Mouse (Mus musculus): ENCODE results near the gene Syt15.

Syt15 gene

DNA sequence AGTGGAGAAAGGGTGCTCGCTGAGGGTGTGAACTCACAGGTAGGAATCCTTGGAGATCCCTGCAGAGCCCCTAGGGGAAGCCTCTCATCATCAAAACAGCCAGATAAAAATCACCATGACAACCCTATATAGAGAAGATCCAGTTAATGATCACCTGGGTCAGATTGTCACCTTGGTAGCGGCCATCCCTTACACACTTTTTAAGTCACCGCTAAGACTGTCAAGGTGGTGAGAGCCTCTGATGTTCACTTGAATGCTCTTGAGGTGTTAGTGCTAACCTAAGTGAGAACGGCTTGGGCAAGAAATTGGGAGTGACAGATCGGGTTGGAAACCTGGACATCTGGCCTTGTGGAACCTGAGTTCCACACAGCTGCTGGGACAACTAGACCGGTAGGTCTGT lies at the start of gene Syt15:
Gene Syt15, plus strand, starts transcription at position 301 of the 400 bp plus-strand sequence.
- no peak for DNase-seq (ENCODE audit: low spot score in 2 of 2)

DNA sequence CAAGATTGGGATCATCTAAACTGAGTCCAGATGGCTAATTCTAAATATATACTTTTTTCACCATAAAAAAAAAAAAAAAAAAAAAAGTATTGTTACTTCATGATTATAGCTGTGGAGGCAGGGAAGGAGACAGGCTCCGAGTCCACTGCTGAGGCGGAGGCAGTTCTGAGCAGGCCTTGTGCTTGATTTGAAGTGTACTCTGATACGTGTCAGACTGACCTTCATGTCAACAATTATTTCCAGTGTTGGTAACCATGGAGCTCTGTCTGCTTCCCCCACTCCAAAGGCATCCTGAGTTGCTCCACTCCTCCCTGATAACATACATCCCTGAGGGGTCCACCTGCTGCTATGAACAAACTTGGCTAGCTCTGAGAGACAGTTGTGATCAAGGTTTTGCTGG lies 48.3 kb upstream of the Syt15 start:
- DNase-seq (ENCODE audit: low spot score in 2 of 2): no peak

DNA sequence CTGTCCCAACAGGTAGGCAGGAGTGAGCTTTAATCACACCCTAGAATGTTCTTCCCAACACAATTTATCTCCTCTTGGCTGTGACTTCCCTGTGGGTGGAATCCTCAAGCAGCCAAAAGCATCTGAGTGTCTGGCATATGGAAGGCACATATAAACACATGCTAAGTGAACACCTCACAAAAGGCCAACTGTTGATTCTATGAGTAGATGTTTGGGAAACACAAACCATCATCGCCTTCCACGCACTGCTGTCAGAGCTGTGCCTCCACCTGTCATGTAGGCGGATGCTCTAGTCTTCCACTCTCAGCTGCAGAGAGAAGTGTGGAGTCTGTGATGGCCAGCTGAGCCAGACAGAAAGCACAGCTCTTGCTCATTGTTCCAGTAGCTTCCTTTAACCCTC lies 40.0 kb upstream of the Syt15 start:
- DNase-seq (ENCODE audit: low spot score in 2 of 2): peak; percentile 78 to 84

DNA sequence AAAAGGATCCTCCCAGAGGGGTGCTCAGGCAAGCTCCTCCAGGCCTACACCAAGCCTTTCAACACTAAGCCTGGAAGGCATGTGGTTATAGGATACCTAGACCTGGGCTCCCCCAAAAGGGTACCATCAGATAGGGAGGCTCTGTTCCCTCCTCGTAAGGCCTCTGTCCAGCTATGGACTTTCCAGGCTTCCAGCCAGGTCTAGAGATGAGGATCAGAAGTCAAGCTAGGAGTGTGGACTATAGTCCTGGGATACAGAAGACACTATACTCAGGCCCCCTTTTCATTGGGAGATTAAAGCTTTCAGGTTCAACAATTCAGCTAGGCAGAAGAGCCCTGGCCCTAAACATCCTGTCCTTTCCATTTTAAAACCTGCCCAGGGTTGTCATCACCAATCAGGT lies 36.3 kb upstream of the Syt15 start:
- DNase-seq (ENCODE audit: low spot score in 2 of 2): no peak

DNA sequence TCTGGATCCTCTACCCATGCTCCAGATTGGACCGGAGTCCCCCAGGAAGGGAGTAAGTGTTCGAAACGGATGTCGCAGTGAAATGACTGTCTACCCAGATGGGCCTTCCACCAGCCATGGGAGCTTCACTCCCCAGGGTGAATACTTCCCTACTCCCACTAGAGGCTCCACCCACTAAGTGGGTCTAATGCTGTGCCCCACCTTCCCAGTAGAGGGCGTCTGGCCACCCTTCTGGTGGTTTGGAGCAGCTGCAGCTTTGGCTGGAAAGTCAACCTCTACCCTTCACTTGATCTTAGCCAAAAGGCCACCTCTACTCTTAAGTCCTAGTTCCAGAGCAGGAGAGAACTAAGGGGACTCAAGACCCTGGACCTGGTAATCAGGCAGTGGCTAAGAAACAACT lies 30.8 kb upstream of the Syt15 start:
- no peak for DNase-seq (ENCODE audit: low spot score in 2 of 2)

DNA sequence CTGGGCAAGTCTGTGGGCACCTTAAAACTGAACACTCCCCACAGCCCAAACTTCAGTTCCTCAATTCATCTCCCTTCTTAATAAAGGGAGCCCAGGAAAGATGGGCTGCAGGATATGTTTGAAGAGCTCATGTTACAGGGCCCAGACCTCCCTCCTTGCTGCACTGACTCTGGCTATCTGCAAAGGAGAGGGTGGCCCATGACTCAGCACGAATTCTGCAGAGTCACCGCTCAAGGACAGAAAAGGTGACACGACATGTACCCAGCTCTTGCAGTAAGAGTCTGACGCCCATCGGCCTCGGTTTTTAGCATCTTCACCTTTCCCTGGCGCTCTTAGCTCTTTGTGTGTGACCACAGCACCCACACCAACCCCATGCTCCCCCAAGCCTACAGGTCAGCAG lies 29.0 kb upstream of the Syt15 start:
- DNase-seq (ENCODE audit: low spot score in 2 of 2): no peak

DNA sequence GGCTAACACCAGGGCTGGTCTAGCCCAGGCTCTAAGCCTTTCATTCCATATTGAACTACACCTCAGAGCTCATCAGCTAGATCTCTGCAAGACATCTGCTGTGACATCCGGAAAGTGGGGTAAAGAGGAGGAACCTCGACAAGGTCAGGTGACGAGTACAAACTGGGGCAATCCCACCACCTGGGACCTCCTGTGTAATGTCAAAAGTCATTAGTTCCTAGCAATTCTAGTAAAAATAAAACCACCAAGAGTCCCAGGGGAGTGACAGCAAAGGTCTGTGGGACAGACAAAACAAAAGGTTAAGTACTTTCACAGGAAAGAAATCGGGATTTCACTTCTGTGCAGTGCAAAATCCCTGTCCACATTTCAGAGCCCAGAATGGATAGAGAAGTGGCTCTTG lies 25.5 kb upstream of the Syt15 start:
- DNase-seq (ENCODE audit: low spot score in 2 of 2): no peak

DNA sequence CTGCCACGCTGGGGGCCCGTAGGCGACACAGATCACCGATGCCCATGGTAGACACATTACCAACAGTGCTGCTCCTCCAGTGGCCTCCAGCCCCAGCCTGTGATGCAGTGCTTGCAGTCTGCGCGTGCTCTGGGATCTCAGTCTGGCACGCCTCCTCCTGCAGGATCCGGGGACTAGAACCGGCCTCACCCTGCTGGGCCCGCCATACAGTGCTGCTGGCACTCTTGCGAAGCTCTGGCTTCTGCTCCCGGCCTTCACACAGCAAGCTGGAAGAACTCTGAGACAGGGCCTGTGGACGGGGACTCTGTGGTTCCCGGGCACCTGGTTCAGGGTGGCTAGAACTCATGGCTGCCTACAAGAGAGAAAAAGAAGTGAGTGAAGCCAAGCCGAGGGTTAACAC lies 23.9 kb upstream of the Syt15 start:
- no peak for DNase-seq (ENCODE audit: low spot score in 2 of 2)

DNA sequence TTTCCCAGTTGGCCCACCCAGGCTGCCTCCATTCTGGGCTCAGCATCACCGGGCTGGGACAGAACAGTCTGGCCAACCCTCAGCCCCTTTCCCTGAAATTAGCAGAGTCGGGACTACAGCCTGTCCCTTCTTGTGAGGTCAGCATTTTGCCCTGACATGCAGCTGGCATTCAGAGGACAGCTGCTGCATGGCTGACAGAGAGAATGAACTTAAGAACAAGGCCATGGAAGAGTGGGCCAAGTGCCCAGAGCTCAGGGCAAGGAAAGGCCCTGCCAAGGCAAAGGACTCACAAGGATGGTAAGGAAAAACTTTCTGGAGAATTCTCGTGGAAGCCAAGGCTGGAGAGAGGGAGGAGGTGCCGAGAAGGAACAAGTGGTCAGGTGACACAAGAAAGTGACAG lies 22.7 kb upstream of the Syt15 start:
- DNase-seq (ENCODE audit: low spot score in 2 of 2): no peak

DNA sequence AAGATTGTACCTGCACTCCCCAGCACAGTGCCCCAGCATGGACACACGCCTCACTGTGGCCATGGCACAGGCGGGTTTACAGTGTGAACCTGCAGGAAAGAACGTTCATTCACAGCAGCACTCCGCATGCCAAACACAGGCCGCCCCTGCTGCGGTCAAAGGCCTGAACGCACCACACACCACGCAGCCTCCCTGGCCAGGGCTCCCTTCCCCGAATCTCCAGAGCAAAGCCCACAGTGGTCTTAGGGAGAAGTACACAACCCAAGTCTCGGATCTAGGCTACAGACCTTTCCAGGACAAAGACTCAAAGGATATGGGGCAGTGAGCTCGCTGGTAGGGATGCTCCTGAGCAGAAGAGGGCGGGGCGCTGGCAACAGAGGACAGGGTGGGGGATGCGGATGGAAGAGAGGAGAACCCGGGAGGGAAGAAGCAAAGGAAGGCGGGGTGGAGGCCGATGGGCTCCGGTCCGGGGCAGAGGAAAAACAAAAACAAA lies 18.6 kb upstream of the Syt15 start:
- no peak for DNase-seq (ENCODE audit: low spot score in 2 of 2)

DNA sequence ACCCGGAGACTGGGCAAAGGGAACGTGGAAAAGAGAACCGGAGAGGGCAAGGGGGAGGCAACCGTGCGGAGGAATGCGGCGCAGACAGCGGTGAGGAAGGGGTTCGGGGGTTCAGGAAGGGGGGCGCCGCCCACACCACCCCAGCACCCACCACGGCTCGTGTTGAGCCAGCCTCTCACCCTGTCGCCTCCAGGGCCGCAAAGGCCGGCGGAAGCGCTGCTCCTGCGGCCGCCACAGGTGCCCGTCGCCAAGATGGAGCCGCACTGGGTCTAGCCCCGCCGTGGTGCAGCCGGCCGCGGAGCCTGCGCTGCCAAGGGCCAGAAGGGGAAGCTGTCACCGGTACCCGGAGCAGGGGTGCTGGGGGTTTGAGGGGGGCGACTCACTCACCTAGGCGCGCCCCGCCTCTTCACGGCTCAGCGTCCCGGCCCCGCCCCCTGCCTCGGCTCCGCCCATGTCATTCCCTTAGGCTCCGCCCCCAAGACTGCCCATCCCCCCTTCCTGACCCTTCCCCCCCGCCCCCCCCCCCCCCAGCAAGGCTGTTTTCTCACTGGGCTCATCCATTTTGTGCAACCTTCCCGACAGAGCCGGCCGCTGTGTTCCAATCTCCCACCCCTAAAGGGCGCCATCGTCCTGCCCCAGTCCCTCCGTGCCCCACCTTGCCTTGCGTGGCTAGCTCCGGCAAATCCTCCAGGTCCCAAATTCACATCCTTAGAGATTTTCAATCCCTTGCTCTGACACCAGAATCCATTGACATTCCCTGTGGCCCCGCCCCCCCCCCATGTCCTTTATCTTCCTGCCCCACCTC lies 18.0 kb upstream of the Syt15 start, which contains the start of gene Gprin2:
Gene Gprin2, minus strand, starts transcription at position 423 of the 805 bp plus-strand sequence.
- DNase-seq (ENCODE audit: low spot score in 2 of 2): no peak

DNA sequence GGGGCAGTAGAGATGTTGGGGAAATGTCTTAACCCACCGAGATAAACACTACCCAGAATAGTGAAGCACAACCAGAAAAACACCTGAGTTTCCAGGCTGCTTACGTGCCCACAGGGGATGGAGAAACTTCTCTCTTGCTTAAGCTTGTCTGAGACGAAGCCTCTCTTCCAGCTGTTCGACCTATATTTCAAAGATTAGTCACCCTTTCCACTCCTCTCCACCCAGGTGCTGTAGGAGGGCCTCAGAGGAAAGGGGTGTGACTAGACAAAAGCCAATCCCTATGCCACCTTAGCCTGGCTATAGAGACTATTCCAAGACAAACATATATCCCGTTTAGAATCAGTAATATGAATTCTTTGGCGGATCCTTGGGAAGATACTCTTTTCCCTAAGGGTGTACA lies 11.4 kb upstream of the Syt15 start:
- DNase-seq (ENCODE audit: low spot score in 2 of 2): no peak

DNA sequence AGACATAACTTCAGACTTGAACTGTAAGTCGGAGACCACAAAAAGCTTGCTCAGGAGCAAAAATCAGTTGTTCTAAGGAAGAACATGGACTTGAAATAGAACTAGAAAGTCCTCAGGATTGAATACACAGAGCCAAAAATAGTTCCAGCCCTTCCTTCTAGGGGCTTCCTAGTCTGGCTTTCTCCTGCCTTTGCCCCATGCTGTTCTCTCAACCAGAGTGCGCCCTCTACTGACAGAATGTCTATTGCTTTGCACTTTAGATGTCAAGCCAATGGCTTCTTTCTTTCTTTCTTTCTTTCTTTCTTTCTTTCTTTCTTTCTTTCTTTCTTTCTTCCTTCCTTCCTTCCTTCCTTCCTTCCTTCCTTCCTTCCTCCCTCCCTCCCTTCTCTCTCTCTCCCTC lies 10.7 kb upstream of the Syt15 start:
- DNase-seq (ENCODE audit: low spot score in 2 of 2): no peak

DNA sequence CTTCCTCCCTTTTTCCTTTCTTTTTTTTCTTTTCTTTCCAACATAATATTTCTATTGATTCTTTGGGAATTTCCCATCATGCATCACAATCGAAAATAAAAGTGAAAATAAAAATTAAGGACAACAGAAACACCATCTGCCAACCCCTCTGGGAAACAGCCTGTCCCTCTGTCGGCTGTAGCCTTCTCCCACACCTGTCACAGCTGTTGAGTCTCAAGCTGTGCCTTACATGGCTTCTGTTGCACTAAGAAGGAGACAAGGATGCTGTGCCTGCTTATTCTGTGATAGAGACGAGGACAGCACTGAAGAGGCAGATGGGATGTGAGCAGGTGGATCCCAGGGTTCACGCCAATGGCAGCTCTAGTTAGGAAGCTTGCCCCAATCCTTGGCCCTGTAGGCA lies 10.3 kb upstream of the Syt15 start:
- no peak for DNase-seq (ENCODE audit: low spot score in 2 of 2)

DNA sequence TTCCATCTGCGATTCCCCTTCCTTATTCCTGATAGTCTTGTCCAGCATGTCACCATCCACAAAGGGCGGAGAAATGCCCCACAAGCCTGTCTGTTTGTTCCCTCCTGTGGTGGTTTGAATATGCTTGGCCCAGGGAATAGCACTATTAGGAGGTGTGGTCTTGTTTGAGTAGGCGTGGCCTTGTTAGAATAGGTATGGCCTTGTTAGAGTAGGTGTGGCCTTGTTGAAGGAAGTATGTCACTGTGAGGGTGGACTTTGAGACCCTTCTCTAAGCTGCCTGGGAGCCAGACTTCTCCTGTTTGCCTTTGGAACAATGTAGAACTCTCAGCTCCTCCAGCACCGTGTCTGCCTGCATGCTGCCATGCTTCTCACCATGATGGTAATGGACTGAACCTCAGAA lies 9.5 kb upstream of the Syt15 start:
- DNase-seq (ENCODE audit: low spot score in 2 of 2): no peak

DNA sequence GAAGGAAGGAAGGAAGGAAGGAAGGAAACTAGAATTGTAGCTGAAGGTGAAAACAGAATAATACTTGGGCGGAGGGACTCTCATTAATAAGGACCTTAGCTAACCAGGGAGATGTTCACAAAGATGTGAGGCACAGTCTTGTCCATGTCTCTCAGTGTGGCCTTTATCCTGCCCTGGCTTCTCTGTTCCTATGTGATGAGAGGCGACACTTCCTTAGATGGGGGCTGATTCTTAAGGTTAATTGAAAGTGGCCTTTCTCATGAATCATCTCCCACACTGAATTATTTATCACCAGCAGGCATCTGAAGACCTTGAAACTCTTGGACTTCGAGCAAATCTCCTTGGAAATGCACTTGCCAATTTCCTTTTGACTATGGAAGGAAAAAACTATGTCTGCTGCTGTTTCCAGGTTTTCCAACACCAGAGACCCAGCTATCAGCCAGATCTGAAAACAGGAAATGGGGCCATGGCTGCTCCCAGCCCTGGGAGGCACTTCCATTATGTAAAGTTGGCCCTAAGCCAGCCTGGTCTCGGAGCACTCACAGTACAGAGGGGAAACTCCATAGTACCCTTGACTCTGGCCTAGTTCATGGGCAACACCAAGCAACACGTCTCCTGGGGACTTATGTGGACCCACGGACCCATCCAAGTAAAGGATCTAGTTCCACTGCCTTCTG lies 3.8 kb upstream of the Syt15 start:
- no peak for DNase-seq (ENCODE audit: low spot score in 2 of 2)

DNA sequence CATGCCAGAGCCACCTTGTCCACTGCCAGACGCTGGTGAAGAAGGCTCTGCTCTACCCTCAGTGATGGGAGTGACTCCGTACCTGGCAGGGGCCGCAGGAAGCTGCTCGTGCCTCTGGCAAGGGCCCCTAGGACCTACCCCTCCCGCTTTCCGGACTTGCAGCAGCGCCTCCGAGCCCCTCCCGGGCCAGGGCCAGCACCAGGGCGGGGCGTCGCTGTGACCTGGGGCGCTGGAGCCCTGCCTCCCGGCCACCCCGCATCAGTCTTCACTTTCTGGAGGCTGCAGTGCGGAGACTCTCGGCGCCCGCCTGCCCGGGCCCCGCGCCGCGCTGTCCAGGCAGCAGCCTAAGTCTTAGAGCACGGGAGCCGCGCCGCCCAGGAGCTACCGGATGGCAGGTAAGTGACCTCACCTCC lies 397 bp downstream of the Syt15 start:
- no peak for DNase-seq (ENCODE audit: low spot score in 2 of 2)

DNA sequence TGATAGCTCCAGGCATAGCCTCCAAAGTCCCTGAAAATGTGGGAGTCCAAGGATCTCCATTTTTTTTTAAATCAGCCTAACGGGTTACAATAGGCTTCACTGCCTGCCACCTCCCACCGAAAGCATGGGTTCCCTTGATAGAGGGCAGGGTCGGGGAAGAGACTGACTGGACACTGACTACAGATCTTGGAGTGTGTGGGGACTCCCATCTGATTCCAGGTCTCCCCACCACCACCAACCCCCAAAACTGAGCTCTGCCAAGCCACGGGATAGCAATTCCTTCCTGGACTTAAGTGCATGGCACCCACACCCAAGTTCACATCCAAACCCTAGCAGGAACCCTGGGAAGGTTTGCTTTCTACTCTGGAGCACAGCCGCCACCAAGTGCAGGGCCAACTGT lies 1.0 kb downstream of the Syt15 start:
- DNase-seq (ENCODE audit: low spot score in 2 of 2): no peak

DNA sequence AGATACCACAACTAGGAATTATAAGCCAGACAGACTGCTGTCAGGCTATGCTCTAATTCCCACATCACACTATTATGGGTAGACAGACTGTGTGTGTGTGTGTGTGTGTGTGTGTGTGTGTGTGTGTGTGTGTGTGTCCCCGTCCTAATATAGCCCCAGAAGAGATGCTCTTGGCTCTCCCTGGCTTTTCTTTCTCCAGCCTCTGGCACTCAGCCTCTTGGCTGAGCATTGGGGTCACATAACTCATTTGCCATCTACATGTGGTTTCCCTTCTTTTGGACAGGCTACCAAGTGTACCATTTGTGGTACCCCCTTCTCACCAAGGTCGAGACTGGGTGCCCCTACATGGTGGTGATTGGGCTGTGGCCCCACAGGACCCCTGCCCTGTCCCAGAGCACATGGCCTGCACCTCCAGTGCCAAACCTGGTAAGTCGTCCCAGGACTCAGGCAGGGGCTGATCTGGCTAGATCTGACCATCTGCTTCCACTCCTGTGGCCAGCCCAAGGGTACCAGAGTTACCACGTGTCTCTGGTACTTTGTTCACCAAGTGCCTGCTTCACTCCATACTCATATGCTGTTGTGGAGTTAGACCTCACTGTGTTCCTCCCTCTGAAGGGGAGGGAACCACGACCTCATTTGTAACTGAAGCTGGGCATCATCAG lies 2.2 kb downstream of the Syt15 start:
- no peak for DNase-seq (ENCODE audit: low spot score in 2 of 2)

DNA sequence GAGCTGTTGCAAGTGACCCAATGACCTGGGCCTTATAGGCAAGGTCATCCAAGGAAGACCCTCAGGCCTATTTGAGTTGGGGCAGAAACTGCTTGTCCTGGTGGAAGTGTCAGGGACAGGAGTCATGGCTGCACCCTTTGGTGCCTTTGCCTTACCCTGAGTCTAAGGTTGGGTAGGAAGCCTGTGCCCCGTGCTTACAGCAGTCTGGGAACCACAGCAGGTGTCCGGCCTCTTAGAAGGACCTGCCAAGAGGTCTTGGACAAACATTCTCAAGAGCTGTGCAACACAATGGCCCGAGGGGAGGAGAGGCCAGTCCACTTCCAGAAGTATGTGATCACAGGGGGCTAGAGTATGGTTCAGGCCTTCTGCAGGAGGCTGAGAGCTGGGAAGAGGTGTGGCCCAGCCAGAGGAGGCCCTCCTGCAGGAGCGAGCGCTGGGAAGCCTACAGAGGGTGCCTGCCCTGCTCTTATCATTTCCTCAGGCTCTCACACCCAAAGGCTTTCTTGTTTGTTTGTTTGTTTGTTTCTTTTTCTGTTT lies 4.0 kb downstream of the Syt15 start:
- no peak for DNase-seq (ENCODE audit: low spot score in 2 of 2)

DNA sequence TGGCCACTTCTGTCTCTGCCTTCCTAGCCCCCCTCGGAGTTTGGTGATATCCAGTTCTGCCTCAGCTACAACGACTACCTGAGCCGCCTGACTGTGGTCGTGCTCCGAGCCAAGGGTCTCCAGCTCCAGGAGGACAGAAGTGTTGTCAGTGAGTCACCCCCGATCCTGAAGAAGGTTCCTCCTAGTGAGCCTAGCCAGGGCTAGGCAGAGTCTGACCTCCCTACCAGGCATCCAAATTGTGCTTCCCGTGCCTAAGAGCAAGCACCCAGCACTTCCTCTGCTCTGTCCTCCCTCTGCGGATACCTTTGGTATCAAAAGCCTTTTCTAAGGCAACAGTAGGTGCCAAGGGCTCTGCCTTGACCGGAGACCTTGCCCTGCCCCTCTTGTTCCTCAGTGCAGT lies 6.6 kb downstream of the Syt15 start:
- DNase-seq (ENCODE audit: low spot score in 2 of 2): no peak

DNA sequence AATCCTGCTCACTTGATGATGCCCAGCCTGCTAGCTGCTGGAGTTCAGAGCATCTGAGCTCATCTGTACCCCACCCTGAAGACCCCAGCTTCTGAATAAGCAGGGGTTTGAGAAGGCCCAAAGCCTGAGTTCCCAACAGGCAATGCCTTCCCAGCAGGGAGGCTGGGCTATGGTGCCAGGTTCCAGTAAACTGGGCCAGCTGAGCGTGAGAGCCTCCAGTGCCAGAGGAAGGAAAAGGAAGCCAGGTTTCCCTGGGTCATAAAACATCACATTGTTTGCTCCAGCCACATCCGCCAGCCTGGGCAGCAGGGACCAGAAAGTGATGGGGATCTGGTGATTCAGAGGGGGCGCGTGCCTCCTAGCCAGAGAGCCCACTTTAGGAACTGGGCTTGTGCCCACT lies 7.2 kb downstream of the Syt15 start:
- DNase-seq (ENCODE audit: low spot score in 2 of 2): no peak

All from right cerebral cortex, postnatal 36 days (tissue).